Mouse (Mus musculus) kidney, adult 2 months (tissue): ENCODE data around the gene Ints2.

ENCODE experiments used
- CTCF ChIP-seq: fragments of 200-500 bp; conservative IDR thresholded peaks from 2 replicates; pipeline ENCODE4 v1.5.1; 2011; ENCODE audit warnings: low read depth, mild to moderate bottlenecking, control low read depth, low read length, moderate library complexity, mixed read lengths; ENCODE audit not compliant: insufficient read depth, insufficient read length
- POLR2A ChIP-seq: fragments of 200-500 bp; IDR thresholded peaks from one replicate; pipeline ENCODE4 v1.6.1; 2011; ENCODE audit warnings: low read depth, low read length, control low read depth

DNA sequence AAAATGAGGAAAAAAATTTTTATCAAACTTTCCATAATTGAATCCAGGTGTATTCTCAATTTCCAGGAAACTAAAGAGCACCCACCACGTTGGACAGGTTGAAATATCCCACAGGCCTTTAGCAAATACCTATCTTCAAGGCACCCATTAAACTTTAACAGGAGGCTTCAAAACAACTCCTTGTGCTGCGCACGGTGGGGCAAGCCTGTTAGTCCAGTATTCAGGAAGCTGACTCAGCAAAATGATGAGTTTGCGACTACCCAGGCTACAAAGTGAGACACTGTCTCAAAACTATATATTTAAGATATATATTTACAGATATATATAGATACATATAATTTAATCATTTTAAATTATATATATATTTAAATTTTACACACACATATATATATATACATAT is 24.9 kb downstream of the Ints2 start:
- TF ChIP-seq CTCF (no peak), POLR2A (no peak)
